Mouse (Mus musculus): ENCODE measurements around the gene Pdia4. TPM values are rescaled to one million over a fixed set of nuclear protein-coding genes. Genes with fewer than 3 reads are reported as not detected.
"Not testable (repeated sequence)": the region's sequence is repeated elsewhere in the genome, so short reads cannot be mapped to it uniquely, and the experiment has no call there.

Gene Pdia4
- total RNA-seq, 2 experiments from 2014 or later = 28.1 to 31.9 TPM

- not testable (repeated sequence) for ATAC-seq (replicated peaks; ENCODE audit: low FRiP score, poor library complexity, severe bottlenecking)
Measured at GRCm38 (mm10) chr6:47769861-47770260, 43.4 kb downstream of the Pdia4 start.

GRCm38 (mm10) chr6:47768520-47768919 lies 44.7 kb downstream of the Pdia4 start:
- not testable (repeated sequence) for ATAC-seq (replicated peaks; ENCODE audit: low FRiP score, poor library complexity, severe bottlenecking)

GRCm38 (mm10) chr6:47767355-47767754 lies 45.9 kb downstream of the Pdia4 start:
- peak; percentile 79 for ATAC-seq (replicated peaks; ENCODE audit: low FRiP score, poor library complexity, severe bottlenecking)

GRCm38 (mm10) chr6:47762686-47763085 lies 50.5 kb downstream of the Pdia4 start:
- not testable (repeated sequence) for ATAC-seq (replicated peaks; ENCODE audit: low FRiP score, poor library complexity, severe bottlenecking)

- not testable (repeated sequence) for ATAC-seq (replicated peaks; ENCODE audit: low FRiP score, poor library complexity, severe bottlenecking)
Measured at GRCm38 (mm10) chr6:47759406-47759805, 53.8 kb downstream of the Pdia4 start.

GRCm38 (mm10) chr6:47757849-47758248 lies 55.4 kb downstream of the Pdia4 start:
- not testable (repeated sequence) for ATAC-seq (replicated peaks; ENCODE audit: low FRiP score, poor library complexity, severe bottlenecking)

- peak; percentile 78 for ATAC-seq (replicated peaks; ENCODE audit: low FRiP score, poor library complexity, severe bottlenecking)
Measured at GRCm38 (mm10) chr6:47757429-47757828, 55.8 kb downstream of the Pdia4 start.

GRCm38 (mm10) chr6:47753144-47753543 lies 60.1 kb downstream of the Pdia4 start:
- ATAC-seq (replicated peaks; ENCODE audit: low FRiP score, poor library complexity, severe bottlenecking) = not testable (repeated sequence)

- not testable (repeated sequence) for ATAC-seq (replicated peaks; ENCODE audit: low FRiP score, poor library complexity, severe bottlenecking)
Measured at GRCm38 (mm10) chr6:47748306-47748705, 64.9 kb downstream of the Pdia4 start.

- ATAC-seq (replicated peaks; ENCODE audit: low FRiP score, poor library complexity, severe bottlenecking) = not testable (repeated sequence)
Measured at GRCm38 (mm10) chr6:47747886-47748285, 65.3 kb downstream of the Pdia4 start.

Other genes with a start within 250 kb of the Pdia4 start
- gene Ezh2, start 218.1 kb downstream of the Pdia4 start, total RNA-seq (2015; ENCODE audit: low replicate concordance) = 527 and 773 TPM in 2 replicates
- gene Ezh2, start 218.1 kb downstream of the Pdia4 start, total RNA-seq (2017; ENCODE audit: low replicate concordance) = 546 and 659 TPM in 2 replicates
- not detected in 2 replicates for gene Zfp786, start 17.4 kb upstream of the Pdia4 start, total RNA-seq (2015; ENCODE audit: low replicate concordance)
- not detected in 2 replicates for gene Zfp786, start 17.4 kb upstream of the Pdia4 start, total RNA-seq (2017; ENCODE audit: low replicate concordance)
- gene Zfp398, start 22.2 kb upstream of the Pdia4 start, total RNA-seq (2015; ENCODE audit: low replicate concordance) = 1.1 and 4.2 TPM in 2 replicates
- 1.6 and 2.1 TPM in 2 replicates for gene Zfp398, start 22.2 kb upstream of the Pdia4 start, total RNA-seq (2017; ENCODE audit: low replicate concordance)
- 1.3 and 1.8 TPM in 2 replicates for gene Zfp282, start 63.8 kb upstream of the Pdia4 start, total RNA-seq (2015; ENCODE audit: low replicate concordance)
- 2.0 and 3.5 TPM in 2 replicates for gene Zfp282, start 63.8 kb upstream of the Pdia4 start, total RNA-seq (2017; ENCODE audit: low replicate concordance)
- gene Zfp212, start 107.0 kb upstream of the Pdia4 start, total RNA-seq (2015; ENCODE audit: low replicate concordance) = 12.6 and 13.7 TPM in 2 replicates
- gene Zfp212, start 107.0 kb upstream of the Pdia4 start, total RNA-seq (2017; ENCODE audit: low replicate concordance) = 11.0 and 15.7 TPM in 2 replicates
- gene Zfp956, start 140.0 kb upstream of the Pdia4 start, total RNA-seq (2015; ENCODE audit: low replicate concordance) = not detected in 2 replicates
- gene Zfp956, start 140.0 kb upstream of the Pdia4 start, total RNA-seq (2017; ENCODE audit: low replicate concordance) = 0.45 and 5.3 TPM in 2 replicates
- 0.42 and 2.2 TPM in 2 replicates for gene Zfp777, start 235.5 kb upstream of the Pdia4 start, total RNA-seq (2015; ENCODE audit: low replicate concordance)
- 2.3 and 4.9 TPM in 2 replicates for gene Zfp777, start 235.5 kb upstream of the Pdia4 start, total RNA-seq (2017; ENCODE audit: low replicate concordance)